Mouse (Mus musculus) stomach, embryonic 14.5 days (tissue): ENCODE results near the gene Iqcf1. TPM values are rescaled to one million over a fixed set of nuclear protein-coding genes. Genes with fewer than 3 reads are reported as not detected.
"Not testable (repeated sequence)": the region's sequence is repeated elsewhere in the genome, so short reads cannot be mapped to it uniquely, and the experiment has no call there.

Experiments
- ATAC-seq: fragments of 200-750 bp; cut with Nextera tagmentation; 2 replicates; pipeline ENCODE4 v1.8.0; 2017; ENCODE audit warnings: low read depth, moderate TSS enrichment; ENCODE audit not compliant: insufficient number of reproducible peaks, insufficient read depth, low FRiP score
- H3K27ac ChIP-seq: fragments of 300-500 bp; sonication (generic); 2 replicates; pipeline ENCODE4 v1.5.1; 2014; ENCODE audit warnings: mild to moderate bottlenecking, low read length, moderate library complexity, mixed read lengths
- H3K27me3 ChIP-seq: fragments of 300-500 bp; sonication (generic); 2 replicates; pipeline ENCODE4 v1.6.1; 2014; ENCODE audit warnings: low read length, control low read depth, mixed read lengths; ENCODE audit not compliant: control insufficient read depth, insufficient read depth
- H3K36me3 ChIP-seq: fragments of 300-500 bp; sonication (generic); 2 replicates; pipeline ENCODE4 v1.6.1; 2014; ENCODE audit warnings: mild to moderate bottlenecking, control low read depth, low read length, moderate library complexity, mixed read lengths; ENCODE audit not compliant: control insufficient read depth, insufficient read depth
- H3K4me1 ChIP-seq: fragments of 300-500 bp; sonication (generic); 2 replicates; pipeline ENCODE4 v1.6.1; 2014; ENCODE audit warnings: low read length, control low read depth, mixed read lengths; ENCODE audit not compliant: control insufficient read depth, insufficient read depth
- H3K4me2 ChIP-seq: fragments of 300-500 bp; sonication (generic); replicated peaks from 2 replicates; pipeline ENCODE4 v1.6.1; 2014; ENCODE audit warnings: low read depth, low read length, control low read depth
- H3K4me3 ChIP-seq: fragments of 300-500 bp; sonication (generic); 2 replicates; pipeline ENCODE4 v1.5.1; 2014; ENCODE audit warnings: low read depth, low read length, control low read depth
- H3K9ac ChIP-seq: fragments of 300-500 bp; sonication (generic); replicated peaks from 2 replicates; pipeline ENCODE4 v1.6.1; 2014; ENCODE audit warnings: low read depth, mild to moderate bottlenecking, control low read depth, low read length, moderate library complexity, mixed read lengths
- H3K9me3 ChIP-seq: fragments of 300-500 bp; sonication (generic); 2 replicates; pipeline ENCODE4 v1.6.1; 2016; ENCODE audit warnings: low read depth, low read length, control low read depth; ENCODE audit not compliant: control insufficient read depth
- WGBS: fragments of 180-500 bp; shearing (Covaris S2); extraction: QIAGEN DNeasy Blood & Tissue Kit; methylation state at CpG from one replicate; pipeline ENCODE4 v1.1.7; 2014; 5-methylcytosine and 5-hydroxymethylcytosine counted together
- polyA plus RNA-seq: library from polyadenylated mRNA; unstranded; fragments of >200 nt; fragmentation: Nextera tagmentation; extraction: Ambion mirVana; gene quantifications from 2 replicates; pipeline ENCODE4 v1.2.1, GENCODE M21; 2014

The Iqcf1 gene
- polyA plus RNA-seq, 1 experiment from 2014 or later: not detected

- Histone ChIP-seq H3K4me1 (peaks cover 6% of the 10 kb centered on the region), H3K9ac (no peak overlapping the region), H3K27ac (no peak overlapping the region), H3K4me2 (no peak overlapping the region), H3K9me3 (no peaks in the 10 kb centered on the region), H3K36me3 (peaks cover 30% of the 10 kb centered on the region), H3K4me3 (no peak overlapping the region), H3K27me3 (no peaks in the 10 kb centered on the region)
- ATAC-seq: no peak
- WGBS: 92% methylated on average over 13 of the region's 13 CpGs
These were observed 18.1 kb upstream of the Iqcf1 start for GRCm38 (mm10) chr9:106481676-106482075.

- H3K9me3 ChIP-seq: no peaks in the 10 kb centered on the region
- 87% methylated on average over 17 of the region's 17 CpGs for WGBS
- no peak overlapping the region for H3K9ac ChIP-seq
- no peak overlapping the region for H3K4me2 ChIP-seq
- no peak for ATAC-seq
- no peak overlapping the region for H3K4me3 ChIP-seq
- H3K36me3 ChIP-seq: peaks cover 30% of the 10 kb centered on the region
- peaks cover 6% of the 10 kb centered on the region for H3K4me1 ChIP-seq
- no peaks in the 10 kb centered on the region for H3K27me3 ChIP-seq
- H3K27ac ChIP-seq: no peak overlapping the region
These were observed 17.1 kb upstream of the Iqcf1 start for GRCm38 (mm10) chr9:106482578-106483115.

- Histone ChIP-seq H3K4me1 (peaks cover 2% of the 10 kb centered on the region), H3K36me3 (peaks cover 30% of the 10 kb centered on the region), H3K27me3 (no peaks in the 10 kb centered on the region), H3K27ac (no peak overlapping the region), H3K9ac (no peak overlapping the region), H3K9me3 (no peaks in the 10 kb centered on the region), H3K4me3 (no peak overlapping the region), H3K4me2 (no peak overlapping the region)
- 96% methylated on average over 10 of the region's 10 CpGs for WGBS
- ATAC-seq: no peak
These were observed 16.6 kb upstream of the Iqcf1 start for GRCm38 (mm10) chr9:106483136-106483535.

GRCm38 (mm10) chr9:106483606-106484005 lies 16.2 kb upstream of the Iqcf1 start:
- Histone ChIP-seq H3K9ac (no peak overlapping the region), H3K27ac (no peak overlapping the region), H3K9me3 (no peaks in the 10 kb centered on the region), H3K36me3 (peaks cover 30% of the 10 kb centered on the region), H3K27me3 (no peaks in the 10 kb centered on the region), H3K4me3 (no peak overlapping the region), H3K4me1 (no peaks in the 10 kb centered on the region), H3K4me2 (no peak overlapping the region)
- no peak for ATAC-seq
- WGBS: 91% methylated on average over 17 of the region's 17 CpGs

DNA sequence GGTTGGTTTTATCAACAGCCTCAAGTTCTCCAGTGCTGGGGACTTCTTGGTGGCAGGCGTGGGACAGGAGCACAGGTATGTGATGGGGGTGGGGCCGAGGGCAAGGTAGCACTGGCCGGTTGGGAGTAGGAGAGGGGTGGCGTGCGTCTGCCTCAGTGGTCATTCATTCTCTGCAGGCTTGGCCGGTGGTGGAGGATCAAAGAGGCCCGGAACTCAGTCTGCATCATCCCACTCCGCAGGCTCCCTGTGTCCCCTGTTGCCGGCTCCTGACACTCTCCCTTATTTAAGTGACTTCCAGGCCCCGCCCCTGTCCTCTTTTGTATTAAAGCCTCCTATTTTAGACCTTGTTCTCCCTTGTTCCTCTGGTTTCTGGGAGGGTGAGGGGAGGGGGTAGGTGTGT lies 14.7 kb upstream of the Iqcf1 start:
- no peak overlapping the region for H3K4me2 ChIP-seq
- 81% methylated on average over 10 of the region's 10 CpGs for WGBS
- ATAC-seq: no peak; the same call in 1 of the 2 replicates
- no peaks in the 10 kb centered on the region for H3K27me3 ChIP-seq
- H3K4me1 ChIP-seq: no peaks in the 10 kb centered on the region
- no peak overlapping the region for H3K4me3 ChIP-seq
- H3K9ac ChIP-seq: no peak overlapping the region
- H3K9me3 ChIP-seq: no peaks in the 10 kb centered on the region
- H3K36me3 ChIP-seq: peaks cover 29% of the 10 kb centered on the region
- no peak overlapping the region for H3K27ac ChIP-seq

DNA sequence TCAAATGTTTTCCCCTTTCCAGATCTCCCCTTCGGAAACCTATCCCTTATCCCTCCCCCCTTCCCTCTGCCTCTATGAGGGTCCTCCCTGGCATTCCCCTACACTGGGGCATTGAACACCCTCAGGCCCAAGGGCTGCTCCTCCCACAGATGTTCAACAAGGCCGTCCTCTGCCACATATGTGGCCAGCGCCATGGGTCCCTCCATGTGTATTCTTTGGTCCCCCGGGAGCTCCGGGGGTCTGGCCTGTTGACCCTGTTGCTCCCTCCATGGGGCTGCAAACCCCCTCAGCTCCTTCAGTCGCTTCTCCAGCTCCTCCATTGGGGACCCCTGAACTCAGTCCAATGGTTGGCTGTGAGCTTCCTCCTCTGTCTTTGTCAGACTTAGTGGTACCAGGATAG lies 12.2 kb upstream of the Iqcf1 start:
- not testable (repeated sequence) for H3K4me1 ChIP-seq, H3K4me2 ChIP-seq, H3K27ac ChIP-seq, H3K9me3 ChIP-seq, H3K27me3 ChIP-seq, H3K4me3 ChIP-seq, H3K9ac ChIP-seq, ATAC-seq
- 88% methylated on average over 6 of the region's 6 CpGs for WGBS
- peaks cover 18% of the 10 kb centered on the region for H3K36me3 ChIP-seq

- no peak for ATAC-seq
- Histone ChIP-seq H3K27ac (no peak overlapping the region), H3K27me3 (no peaks in the 10 kb centered on the region), H3K9me3 (no peaks in the 10 kb centered on the region), H3K4me2 (no peak overlapping the region), H3K9ac (no peak overlapping the region), H3K4me3 (no peak overlapping the region), H3K4me1 (no peaks in the 10 kb centered on the region), H3K36me3 (no peaks in the 10 kb centered on the region)
- 86% methylated on average over 22 of the region's 22 CpGs for WGBS
These were observed 2.1 kb downstream of the Iqcf1 start for GRCm38 (mm10) chr9:106501846-106502245.

GRCm38 (mm10) chr9:106504246-106504645 lies 4.5 kb downstream of the Iqcf1 start:
- Histone ChIP-seq H3K27ac (no peak overlapping the region), H3K27me3 (no peaks in the 10 kb centered on the region), H3K9ac (no peak overlapping the region), H3K4me2 (no peak overlapping the region), H3K4me1 (no peaks in the 10 kb centered on the region), H3K36me3 (no peaks in the 10 kb centered on the region), H3K4me3 (no peak overlapping the region), H3K9me3 (no peaks in the 10 kb centered on the region)
- WGBS: 82% methylated on average over 6 of the region's 6 CpGs
- no peak for ATAC-seq

- no peaks in the 10 kb centered on the region for H3K4me1 ChIP-seq
- no peaks in the 10 kb centered on the region for H3K27me3 ChIP-seq
- no peak overlapping the region for H3K4me2 ChIP-seq
- no peak overlapping the region for H3K9ac ChIP-seq
- H3K4me3 ChIP-seq: no peak overlapping the region
- no peak for ATAC-seq
- H3K9me3 ChIP-seq: no peaks in the 10 kb centered on the region
- 84% methylated on average over 10 of the region's 10 CpGs for WGBS
- no peak overlapping the region for H3K27ac ChIP-seq
- H3K36me3 ChIP-seq: no peaks in the 10 kb centered on the region
These were observed 9.6 kb downstream of the Iqcf1 start for GRCm38 (mm10) chr9:106509356-106509755.
